Mouse (Mus musculus) embryonic facial prominence, embryonic 14.5 days (tissue): Measurements from ENCODE around the gene Pdzrn3. TPM values are rescaled to one million over a fixed set of nuclear protein-coding genes. Genes with fewer than 3 reads are reported as not detected.

Experiments used
- ATAC-seq: fragments of 200-750 bp; cut with Nextera tagmentation; 2 replicates; pipeline ENCODE4 v1.8.0; 2017; ENCODE audit warnings: low read depth, moderate number of reproducible peaks, moderate TSS enrichment
- DNase-seq: peaks from one replicate; pipeline ENCODE4 v3.0.0-alpha.2; 2015; ENCODE audit warnings: low spot score
- H3K27ac ChIP-seq: fragments of 300-500 bp; sonication (generic); replicated peaks from 2 replicates; pipeline ENCODE4 v1.5.1; 2014; ENCODE audit warnings: low read depth, mild to moderate bottlenecking, low read length, moderate library complexity
- H3K27me3 ChIP-seq: fragments of 300-500 bp; sonication (generic); replicated peaks from 2 replicates; pipeline ENCODE4 v1.6.1; 2014; ENCODE audit warnings: low read length; ENCODE audit not compliant: control insufficient read depth, insufficient read depth
- H3K36me3 ChIP-seq: fragments of 300-500 bp; sonication (generic); 2 replicates; pipeline ENCODE4 v1.6.1; 2014; ENCODE audit warnings: low read length, mixed read lengths; ENCODE audit not compliant: control insufficient read depth, insufficient read depth
- H3K4me1 ChIP-seq: fragments of 300-500 bp; sonication (generic); 2 replicates; pipeline ENCODE4 v1.6.1; 2014; ENCODE audit warnings: antibody characterized with exemption, low read length; ENCODE audit not compliant: control insufficient read depth, insufficient read depth
- H3K4me2 ChIP-seq: fragments of 300-500 bp; sonication (generic); 2 replicates; pipeline ENCODE4 v1.6.1; 2014; ENCODE audit warnings: low read depth, mild to moderate bottlenecking, low read length, moderate library complexity, mixed read lengths
- H3K4me3 ChIP-seq: fragments of 300-500 bp; sonication (generic); 2 replicates; pipeline ENCODE4 v1.5.1; 2014; ENCODE audit warnings: low read depth, mild to moderate bottlenecking, low read length
- H3K9ac ChIP-seq: fragments of 300-500 bp; sonication (generic); 2 replicates; pipeline ENCODE4 v1.6.1; 2014; ENCODE audit warnings: low read depth, mild to moderate bottlenecking, low read length, moderate library complexity, mixed read lengths
- H3K9me3 ChIP-seq: fragments of 300-500 bp; sonication (generic); 2 replicates; pipeline ENCODE4 v1.6.1; 2016; ENCODE audit warnings: low read length; ENCODE audit not compliant: control insufficient read depth
- WGBS: fragments of 180-500 bp; shearing (Covaris S2); extraction: QIAGEN DNeasy Blood & Tissue Kit; methylation state at CpG from one replicate; pipeline ENCODE4 v1.1.7; 2014; 5-methylcytosine and 5-hydroxymethylcytosine counted together
- polyA plus RNA-seq: library from polyadenylated mRNA; unstranded; fragments of >200 nt; fragmentation: Nextera tagmentation; extraction: Ambion mirVana; gene quantifications from 2 replicates; pipeline ENCODE4 v1.2.1, GENCODE M21; 2014

Gene Pdzrn3
- polyA plus RNA-seq, 1 experiment from 2014 or later = 15.1 TPM

DNA sequence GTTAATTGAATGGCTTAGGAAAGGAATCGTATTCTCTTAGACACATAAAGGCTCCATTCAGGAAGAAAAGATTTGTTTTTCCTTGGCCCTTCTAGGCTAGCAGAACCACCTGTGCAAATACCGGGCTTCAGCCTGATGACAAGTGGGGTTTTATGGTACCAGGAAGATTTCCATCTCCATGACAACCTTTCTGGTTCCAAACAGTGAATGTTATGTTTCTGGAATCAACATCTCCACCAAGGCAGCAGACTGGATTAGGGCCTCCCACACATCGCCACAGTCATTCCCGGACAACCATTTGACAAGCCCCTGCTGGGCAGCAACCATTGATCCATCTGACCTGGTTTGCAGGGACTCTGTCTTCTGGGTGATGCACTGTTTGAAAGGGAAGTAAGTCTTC is 114.2 kb downstream of the Pdzrn3 start:
- ATAC-seq (0 out of 2 replicates have a peak, but pooled peaks have one; percentile 19), DNase-seq (peak; percentile 48)
- no peaks in the 10 kb centered on the region for H3K36me3 ChIP-seq
- WGBS = 35% methylated on average over 4 of the region's 4 CpGs
- no peaks in the 10 kb centered on the region for H3K27me3 ChIP-seq
- H3K27ac ChIP-seq = no peak overlapping the region; the same call in 1 of the 2 replicates
- H3K4me1 ChIP-seq = peaks cover 30% of the 10 kb centered on the region
- no peak overlapping the region for H3K4me2 ChIP-seq
- no peak overlapping the region for H3K9ac ChIP-seq
- H3K4me3 ChIP-seq = no peak overlapping the region
- H3K9me3 ChIP-seq = no peaks in the 10 kb centered on the region

DNA sequence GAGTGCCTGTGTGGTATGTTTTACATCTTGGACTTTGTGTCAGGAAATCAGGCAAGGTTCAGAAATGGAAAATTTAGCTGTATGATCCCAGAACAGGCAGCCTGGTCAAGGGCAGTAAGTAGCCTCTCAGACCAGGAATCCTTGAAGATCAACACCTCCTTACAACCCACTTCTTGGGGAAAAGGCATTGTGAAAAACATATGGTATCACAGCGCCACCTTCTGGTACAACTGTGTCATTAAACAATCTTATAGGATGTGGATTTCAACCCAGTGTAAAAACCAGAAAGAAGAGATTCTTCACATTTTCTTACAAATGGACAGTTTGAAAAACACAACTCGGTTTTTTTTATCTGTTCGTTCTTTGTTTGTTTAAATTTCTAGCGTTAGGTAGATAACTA is 116.2 kb downstream of the Pdzrn3 start:
- Histone ChIP-seq H3K4me2 (no peak overlapping the region), H3K4me1 (peaks cover 19% of the 10 kb centered on the region), H3K9ac (no peak overlapping the region), H3K36me3 (no peaks in the 10 kb centered on the region), H3K27me3 (no peaks in the 10 kb centered on the region), H3K27ac (no peak overlapping the region), H3K9me3 (no peaks in the 10 kb centered on the region), H3K4me3 (no peak overlapping the region)
- DNase-seq (peak; percentile 67), ATAC-seq (no peak)
- WGBS = 9% methylated on average over 4 of the region's 4 CpGs

DNA sequence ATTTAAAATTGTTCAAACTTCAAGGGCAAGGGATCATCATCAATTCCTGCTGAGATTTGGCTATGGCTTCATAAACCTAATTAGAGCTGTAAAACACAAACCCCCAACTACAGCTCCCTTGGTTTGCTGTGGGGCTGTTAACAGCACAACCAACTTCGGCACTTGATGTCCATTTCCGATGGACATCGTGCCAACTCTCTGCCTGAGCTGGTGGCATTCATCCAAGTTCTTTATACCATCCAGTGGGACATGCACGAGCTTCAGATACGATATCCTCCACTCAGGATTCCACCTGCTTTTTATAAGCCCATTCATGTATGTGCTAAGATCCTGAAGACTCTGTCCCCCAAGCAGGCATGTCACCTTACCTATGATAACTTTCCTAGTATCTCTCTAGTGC is 118.3 kb downstream of the Pdzrn3 start:
- H3K4me3 ChIP-seq = no peak overlapping the region
- H3K27ac ChIP-seq = no peak overlapping the region
- no peak overlapping the region for H3K4me2 ChIP-seq
- ATAC-seq = no peak
- H3K9me3 ChIP-seq = no peaks in the 10 kb centered on the region
- no peak overlapping the region for H3K9ac ChIP-seq
- 84% methylated on average over 5 of the region's 5 CpGs for WGBS
- DNase-seq = no peak
- no peaks in the 10 kb centered on the region for H3K27me3 ChIP-seq
- H3K36me3 ChIP-seq = no peaks in the 10 kb centered on the region
- H3K4me1 ChIP-seq = peaks cover 15% of the 10 kb centered on the region

DNA sequence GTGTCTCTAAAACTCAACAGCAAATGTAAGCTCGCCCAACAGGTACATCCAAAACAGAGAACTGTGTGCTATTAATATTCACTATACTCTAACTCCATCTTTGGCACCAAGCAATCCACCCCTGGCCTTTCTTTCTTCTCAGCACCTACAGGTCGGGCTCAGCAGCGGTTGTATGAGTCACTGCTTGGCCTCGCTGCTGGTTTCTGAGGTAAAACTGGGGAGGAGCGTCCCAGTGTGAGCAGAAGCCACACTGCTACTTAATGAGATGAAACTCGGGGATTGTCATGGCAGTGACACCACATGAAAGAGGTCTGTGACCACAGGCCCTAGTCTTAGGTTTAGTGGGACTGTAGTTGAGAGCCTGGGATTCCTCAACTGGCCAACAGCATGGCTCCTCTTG is 120.3 kb downstream of the Pdzrn3 start:
- Histone ChIP-seq H3K36me3 (no peaks in the 10 kb centered on the region), H3K27me3 (no peaks in the 10 kb centered on the region), H3K9me3 (no peaks in the 10 kb centered on the region), H3K9ac (no peak overlapping the region), H3K4me1 (peaks cover 13% of the 10 kb centered on the region), H3K4me2 (no peak overlapping the region), H3K4me3 (no peak overlapping the region), H3K27ac (no peak overlapping the region)
- WGBS = 85% methylated on average over 6 of the region's 6 CpGs
- DNase-seq (no peak), ATAC-seq (no peak)

DNA sequence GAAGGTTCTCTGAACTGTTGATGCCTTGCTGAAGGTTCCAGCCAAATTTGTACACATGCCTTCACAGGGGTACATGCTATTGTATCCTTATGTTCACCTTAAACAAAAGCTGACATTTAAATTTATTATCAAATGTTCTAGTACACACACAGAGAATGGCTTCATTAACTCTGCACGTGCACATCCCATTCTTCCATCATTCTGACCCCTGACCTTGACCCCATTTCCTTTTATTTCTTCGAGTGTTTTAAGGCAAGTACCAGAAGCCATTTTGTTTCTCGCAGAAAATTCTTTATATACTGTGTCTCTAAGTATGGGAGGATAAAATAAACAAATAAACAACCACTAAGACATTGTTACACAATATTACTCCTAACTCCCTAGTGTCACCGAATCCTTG is 123.0 kb downstream of the Pdzrn3 start:
- no peaks in the 10 kb centered on the region for H3K36me3 ChIP-seq
- peaks cover 38% of the 10 kb centered on the region for H3K4me1 ChIP-seq
- WGBS = 47% methylated on average over 4 of the region's 4 CpGs
- H3K9me3 ChIP-seq = no peaks in the 10 kb centered on the region
- H3K4me2 ChIP-seq = no peak overlapping the region
- no peak overlapping the region for H3K27ac ChIP-seq
- H3K4me3 ChIP-seq = no peak overlapping the region
- no peak overlapping the region for H3K9ac ChIP-seq
- H3K27me3 ChIP-seq = no peaks in the 10 kb centered on the region
- ATAC-seq (no peak), DNase-seq (no peak)

DNA sequence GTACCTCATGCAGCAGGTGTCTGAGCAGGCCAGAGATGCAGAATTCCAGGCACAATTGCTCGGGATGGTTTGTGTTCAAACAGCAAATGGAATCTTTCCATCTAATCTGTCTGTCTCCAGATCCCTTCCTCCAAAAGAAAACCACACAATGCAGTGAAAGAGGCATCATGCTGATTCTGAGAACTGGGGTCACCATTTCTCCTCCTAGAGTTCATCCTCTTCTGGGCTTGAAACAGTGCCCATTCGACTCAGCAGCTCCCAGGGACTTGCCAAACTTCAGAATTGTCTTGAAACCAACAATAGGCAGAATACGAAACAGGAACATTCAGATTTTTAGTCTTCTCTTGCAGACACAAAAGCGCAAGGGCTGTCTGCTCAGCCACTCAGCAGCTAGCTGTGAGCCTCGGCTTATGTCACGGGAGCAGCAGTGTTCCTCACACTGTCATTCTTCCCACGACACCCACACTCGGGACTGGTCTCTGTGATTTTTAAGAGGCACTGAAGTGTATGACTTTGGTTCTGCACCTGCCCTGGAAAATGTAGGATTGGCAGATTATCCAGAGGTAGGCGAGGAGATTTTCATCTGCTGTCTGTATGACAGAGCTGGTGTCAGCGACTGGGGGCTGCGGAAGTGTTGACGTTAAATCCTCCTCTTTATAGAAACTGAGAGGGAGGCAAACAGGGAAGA is 125.6 kb downstream of the Pdzrn3 start:
- WGBS = 68% methylated on average over 12 of the region's 12 CpGs
- H3K4me1 ChIP-seq = peaks cover 42% of the 10 kb centered on the region
- no peaks in the 10 kb centered on the region for H3K27me3 ChIP-seq

DNA sequence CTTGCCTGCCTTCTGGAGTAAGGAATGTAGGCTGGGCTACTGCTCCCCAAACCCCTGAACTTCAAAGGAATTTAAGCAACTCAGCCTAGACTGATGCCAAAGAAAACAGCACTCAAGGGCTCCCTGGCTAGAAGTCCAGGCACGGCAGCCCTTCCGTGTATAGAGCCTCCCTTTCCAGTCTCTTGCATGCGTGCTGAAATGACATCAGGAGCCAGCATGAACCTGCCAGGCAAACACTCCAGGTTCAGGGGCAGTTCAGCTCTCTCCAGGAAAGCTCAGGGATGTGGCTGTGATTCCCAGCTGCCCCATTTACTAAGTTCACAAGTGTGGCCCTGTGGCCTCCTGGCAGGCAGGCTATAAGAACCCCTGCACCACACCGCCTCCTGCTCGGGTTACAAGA is 126.5 kb downstream of the Pdzrn3 start:
- Histone ChIP-seq H3K27me3 (no peaks in the 10 kb centered on the region), H3K4me2 (0 out of 2 replicates have a peak overlapping the region, but pooled peaks have one; percentile 2), H3K27ac (peak overlapping the region; percentile 41; the same call in 1 of the 2 replicates), H3K4me1 (peaks cover 42% of the 10 kb centered on the region), H3K9me3 (no peaks in the 10 kb centered on the region), H3K9ac (no peak overlapping the region), H3K4me3 (no peak overlapping the region), H3K36me3 (no peaks in the 10 kb centered on the region)
- DNase-seq (peak; percentile 84), ATAC-seq (peak; percentile 87)
- WGBS = 27% methylated on average over 5 of the region's 5 CpGs

More for the DNA sequence above, 125.6 kb downstream of the Pdzrn3 start:
- Histone ChIP-seq H3K9ac (no peak overlapping the region), H3K36me3 (no peaks in the 10 kb centered on the region), H3K4me3 (no peak overlapping the region), H3K4me2 (no peak overlapping the region), H3K27ac (no peak overlapping the region), H3K9me3 (no peaks in the 10 kb centered on the region)
- no peak for ATAC-seq
- DNase-seq = no peak

DNA sequence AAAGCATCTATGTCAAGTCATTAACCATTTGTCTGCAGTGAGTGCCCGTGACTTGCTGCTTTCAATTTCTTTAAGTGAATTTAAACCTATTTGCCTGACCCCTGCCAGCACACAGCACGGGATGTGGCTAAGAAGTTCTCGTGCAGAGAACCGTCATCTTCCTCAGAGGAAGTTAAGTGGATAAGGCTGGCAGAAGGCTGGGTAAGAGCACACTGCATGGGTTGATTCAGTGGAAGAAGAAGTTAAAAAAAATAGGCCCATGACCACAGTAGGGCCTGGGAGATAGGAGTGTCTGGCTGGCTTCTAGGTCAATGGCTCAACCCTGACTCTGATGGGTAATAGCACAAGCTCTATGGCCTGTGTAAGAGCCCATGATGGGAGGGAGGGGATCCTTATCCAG is 131.6 kb downstream of the Pdzrn3 start:
- no peak overlapping the region for H3K9ac ChIP-seq
- 76% methylated on average over 4 of the region's 4 CpGs for WGBS
- H3K4me1 ChIP-seq = peaks cover 17% of the 10 kb centered on the region

DNA sequence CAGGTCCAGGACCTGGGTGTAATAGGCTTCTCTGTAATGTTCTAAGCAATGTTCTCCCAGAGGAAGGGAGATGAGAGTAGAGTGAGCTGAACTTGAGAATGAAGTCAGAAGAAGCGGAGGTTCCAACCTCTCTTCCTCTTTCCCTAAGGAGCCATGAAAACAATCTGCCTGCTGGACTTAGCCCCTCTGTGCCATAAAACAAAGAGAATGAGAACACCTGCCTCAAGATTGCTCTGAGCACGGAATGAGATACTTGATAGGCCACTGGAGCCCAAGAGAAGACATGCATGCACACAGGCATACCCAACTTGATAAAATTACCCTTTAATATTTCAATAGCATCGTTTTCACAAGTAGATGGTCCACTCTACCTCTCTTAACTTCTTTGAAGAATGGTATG is 133.3 kb downstream of the Pdzrn3 start:
- no peak for ATAC-seq

More for the DNA sequence above, 131.6 kb downstream of the Pdzrn3 start:
- ATAC-seq = no peak
- Histone ChIP-seq H3K27me3 (no peaks in the 10 kb centered on the region), H3K36me3 (no peaks in the 10 kb centered on the region), H3K9me3 (no peaks in the 10 kb centered on the region), H3K27ac (no peak overlapping the region), H3K4me2 (no peak overlapping the region), H3K4me3 (no peak overlapping the region)
- DNase-seq = no peak

More for the DNA sequence above, 133.3 kb downstream of the Pdzrn3 start:
- DNase-seq = no peak
- H3K36me3 ChIP-seq = no peaks in the 10 kb centered on the region
- H3K4me2 ChIP-seq = no peak overlapping the region
- no peak overlapping the region for H3K9ac ChIP-seq
- 67% methylated on average over 3 of the region's 3 CpGs for WGBS
- H3K4me3 ChIP-seq = no peak overlapping the region
- H3K27me3 ChIP-seq = no peaks in the 10 kb centered on the region
- no peak overlapping the region for H3K27ac ChIP-seq
- no peaks in the 10 kb centered on the region for H3K9me3 ChIP-seq
- peaks cover 4% of the 10 kb centered on the region for H3K4me1 ChIP-seq
